Mouse (Mus musculus) spleen, adult 18-20 months (tissue): ENCODE results near the gene St6galnac4.

Source experiments
- DNase-seq, 2 experiments: peaks; one replicate each; pipeline ENCODE4 v3.0.0; 2022; ENCODE audit warnings: mixed read lengths in 2 of 2

The St6galnac4 gene

GRCm38 (mm10) chr2:32629276-32629976, 42.5 kb downstream of the St6galnac4 start:
- no peak for DNase-seq

GRCm38 (mm10) chr2:32630036-32630435, 43.1 kb downstream of the St6galnac4 start:
- DNase-seq = no peak

- no peak for DNase-seq
These were observed 44.2 kb downstream of the St6galnac4 start for GRCm38 (mm10) chr2:32631046-32631445.

- DNase-seq = peak; percentile 55 to 77
These were observed 45.0 kb downstream of the St6galnac4 start for GRCm38 (mm10) chr2:32631737-32632394.

GRCm38 (mm10) chr2:32633660-32634059, 46.8 kb downstream of the St6galnac4 start:
- DNase-seq = no peak

- no peak for DNase-seq
These were observed 47.6 kb downstream of the St6galnac4 start for GRCm38 (mm10) chr2:32634277-32635105.

- no peak for DNase-seq
These were observed 49.7 kb downstream of the St6galnac4 start for GRCm38 (mm10) chr2:32636617-32637016.

GRCm38 (mm10) chr2:32637778-32638281, 50.9 kb downstream of the St6galnac4 start:
- DNase-seq = peak; percentile 63 to 68

GRCm38 (mm10) chr2:32639632-32640031, 52.7 kb downstream of the St6galnac4 start:
- DNase-seq = no peak

GRCm38 (mm10) chr2:32640550-32641051, 53.7 kb downstream of the St6galnac4 start:
- DNase-seq = no peak

- no peak for DNase-seq
These were observed 54.9 kb downstream of the St6galnac4 start for GRCm38 (mm10) chr2:32641810-32642209.

GRCm38 (mm10) chr2:32642813-32643212, 55.9 kb downstream of the St6galnac4 start:
- DNase-seq = no peak

GRCm38 (mm10) chr2:32644083-32644482, 57.2 kb downstream of the St6galnac4 start:
- DNase-seq = no peak

- no peak for DNase-seq
These were observed 58.0 kb downstream of the St6galnac4 start for GRCm38 (mm10) chr2:32644799-32645475.

- no peak for DNase-seq
These were observed 58.8 kb downstream of the St6galnac4 start for GRCm38 (mm10) chr2:32645647-32646046.

GRCm38 (mm10) chr2:32646379-32647056, 59.6 kb downstream of the St6galnac4 start, which contains the start of gene Eng:
Gene Eng (plus strand): TSS chr2:32646595.
- peak in 1 of 2 experiments; percentile 31 for DNase-seq

GRCm38 (mm10) chr2:32647366-32647765, 60.5 kb downstream of the St6galnac4 start:
- DNase-seq = no peak
